Mouse (Mus musculus): ENCODE data around the gene Clpb.

GRCm38 (mm10) chr7:101696931-101697723 is 33.7 kb downstream of the Clpb start:
- TF ChIP-seq CTCF (IDR thresholded peaks at IDR 0.05; ENCODE audit: extremely low read depth, insufficient read length, insufficient replicate concordance, low read depth, low read length) (no peak), POLR2A (IDR thresholded peaks at IDR 0.05; ENCODE audit: low read depth, low read length) (no peak)
